Mouse (Mus musculus) heart, postnatal 0 days (tissue): ENCODE data around the gene Pxdn.

Source experiments
- CTCF ChIP-seq: IDR thresholded peaks from 2 replicates; pipeline ENCODE4 v1.5.1; 2016; ENCODE audit warnings: antibody characterized with exemption, control low read depth, low read depth
- EP300 ChIP-seq: IDR thresholded peaks from 2 replicates; pipeline ENCODE4 v1.6.1; 2016; ENCODE audit warnings: antibody characterized with exemption, low read depth

GRCm38 (mm10) chr12:29916139-29916538 lies 21.3 kb upstream of the Pxdn start:
- TF ChIP-seq CTCF (no peak), EP300 (no peak)
